Mouse (Mus musculus): ENCODE data around the gene Tmem247. TPM values are rescaled to one million over a fixed set of nuclear protein-coding genes. Genes with fewer than 3 reads are reported as not detected.
A peak's percentile ranks its signal among the peaks of the same experiment; 100 is the strongest.

Tmem247 gene
- polyA plus RNA-seq, 1 experiment from 2014 or later, result not detected

DNA sequence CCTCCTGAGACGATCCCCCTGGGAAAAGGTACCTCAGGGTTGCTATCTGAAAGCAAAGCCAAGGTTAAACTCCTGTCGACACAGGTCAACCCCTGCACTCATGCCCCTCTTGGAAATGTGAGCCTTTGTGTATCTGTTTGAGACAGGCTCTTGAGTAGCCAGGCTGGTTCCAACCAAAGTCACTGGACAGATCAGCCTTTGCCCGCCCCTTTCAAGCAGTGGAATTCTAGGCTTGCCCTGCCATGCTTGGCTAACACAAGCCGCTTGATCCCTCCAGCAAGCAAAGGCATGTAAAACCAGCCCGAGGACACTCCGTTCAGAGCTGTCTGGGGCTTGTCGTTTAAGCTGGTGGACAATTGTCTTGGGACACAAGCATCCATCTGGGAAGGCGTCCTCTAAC is 8.8 kb upstream of the Tmem247 start:
- DNase-seq (ENCODE audit: low spot score), result no peak
- Histone ChIP-seq H3K27me3 (ENCODE audit: control insufficient read depth, insufficient read depth, low read length) (no peaks in the 10 kb centered on the region), H3K4me1 (replicated peaks; ENCODE audit: control insufficient read depth, insufficient read depth, low read length) (peaks cover 20% of the 10 kb centered on the region), H3K9ac (no peak overlapping the region), H3K4me2 (replicated peaks) (no peak overlapping the region), H3K27ac (no peak overlapping the region), H3K4me3 (replicated peaks; ENCODE audit: low read length) (no peak overlapping the region), H3K9me3 (ENCODE audit: control insufficient read depth, low read length) (no peaks in the 10 kb centered on the region), H3K36me3 (replicated peaks; ENCODE audit: control insufficient read depth, insufficient read depth) (no peaks in the 10 kb centered on the region)
- ATAC-seq (ENCODE audit: low FRiP score), result no peak
- WGBS, result 73% methylated on average over 8 of the region's 8 CpGs

DNA sequence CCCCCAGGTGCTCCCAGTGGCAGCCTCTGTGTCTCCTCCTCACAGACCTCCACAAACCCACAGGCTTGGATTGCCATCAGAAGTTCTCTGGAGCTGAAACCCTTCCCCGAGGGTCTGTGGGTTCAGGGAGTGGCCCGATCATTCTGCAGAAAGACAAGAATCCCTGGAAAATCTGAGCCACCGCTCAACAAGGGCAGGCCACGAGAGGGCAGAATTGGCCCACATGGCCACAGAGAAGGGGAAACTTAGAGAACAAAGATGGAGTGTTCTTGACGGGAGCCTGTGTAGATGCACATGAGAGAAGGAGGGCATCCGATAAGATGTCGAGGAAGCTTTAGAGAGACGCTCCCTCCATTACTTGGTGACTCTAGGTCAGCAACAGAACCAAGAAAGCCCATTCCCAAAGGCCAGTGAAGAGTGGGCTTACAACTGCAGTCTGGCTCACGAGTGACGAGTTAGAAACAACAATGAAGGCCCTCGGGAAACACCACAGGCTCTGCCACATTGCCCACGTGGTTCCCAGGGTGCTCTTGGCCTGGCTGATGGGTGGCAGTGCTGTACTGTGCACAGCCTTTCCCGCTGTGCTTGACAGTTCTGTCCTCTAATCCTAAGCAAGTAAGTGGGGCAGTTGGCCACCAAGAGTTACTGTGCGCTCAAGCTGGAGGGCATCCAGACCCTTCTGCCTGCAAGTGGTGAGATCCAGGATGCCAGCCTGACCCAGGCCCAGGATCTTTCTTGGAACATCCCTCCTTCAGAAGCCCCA is 7.2 kb upstream of the Tmem247 start:
- DNase-seq (ENCODE audit: low spot score) (peak; percentile 70), ATAC-seq (ENCODE audit: low FRiP score) (no peak)
- Histone ChIP-seq H3K36me3 (replicated peaks; ENCODE audit: control insufficient read depth, insufficient read depth) (no peaks in the 10 kb centered on the region), H3K4me3 (replicated peaks; ENCODE audit: low read length) (no peak overlapping the region), H3K9ac (no peak overlapping the region), H3K4me1 (replicated peaks; ENCODE audit: control insufficient read depth, insufficient read depth, low read length) (peaks cover 11% of the 10 kb centered on the region), H3K27me3 (ENCODE audit: control insufficient read depth, insufficient read depth, low read length) (no peaks in the 10 kb centered on the region), H3K4me2 (replicated peaks) (no peak overlapping the region), H3K9me3 (ENCODE audit: control insufficient read depth, low read length) (no peaks in the 10 kb centered on the region), H3K27ac (no peak overlapping the region)
- WGBS, result 70% methylated on average over 14 of the region's 14 CpGs

DNA sequence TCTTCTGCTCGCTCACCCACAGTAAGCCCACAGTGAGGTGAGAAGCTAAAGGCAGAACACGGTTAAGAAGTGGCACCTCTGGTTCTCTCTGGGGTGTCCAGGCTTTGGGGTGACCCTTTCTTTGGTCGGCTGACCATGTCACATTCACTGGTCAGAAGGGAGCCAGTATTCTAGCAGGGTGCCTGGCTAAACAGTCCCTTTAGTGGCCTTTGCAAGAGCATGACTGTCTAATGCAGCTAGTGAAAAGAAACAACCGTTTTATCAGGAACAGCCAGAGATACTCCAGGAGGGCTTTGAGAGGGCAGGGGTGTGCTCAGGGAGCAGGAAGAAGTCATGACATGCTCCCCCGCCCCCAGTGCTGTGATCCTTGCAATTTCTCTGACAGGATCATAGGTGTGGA is 5.9 kb upstream of the Tmem247 start:
- Histone ChIP-seq H3K4me2 (replicated peaks) (no peak overlapping the region), H3K4me1 (replicated peaks; ENCODE audit: control insufficient read depth, insufficient read depth, low read length) (no peaks in the 10 kb centered on the region), H3K4me3 (replicated peaks; ENCODE audit: low read length) (no peak overlapping the region), H3K9me3 (ENCODE audit: control insufficient read depth, low read length) (no peaks in the 10 kb centered on the region), H3K27ac (no peak overlapping the region), H3K36me3 (replicated peaks; ENCODE audit: control insufficient read depth, insufficient read depth) (no peaks in the 10 kb centered on the region), H3K9ac (no peak overlapping the region), H3K27me3 (ENCODE audit: control insufficient read depth, insufficient read depth, low read length) (no peaks in the 10 kb centered on the region)
- no peak for ATAC-seq (ENCODE audit: low FRiP score)
- no peak for DNase-seq (ENCODE audit: low spot score)
- 71% methylated on average over 5 of the region's 5 CpGs for WGBS

DNA sequence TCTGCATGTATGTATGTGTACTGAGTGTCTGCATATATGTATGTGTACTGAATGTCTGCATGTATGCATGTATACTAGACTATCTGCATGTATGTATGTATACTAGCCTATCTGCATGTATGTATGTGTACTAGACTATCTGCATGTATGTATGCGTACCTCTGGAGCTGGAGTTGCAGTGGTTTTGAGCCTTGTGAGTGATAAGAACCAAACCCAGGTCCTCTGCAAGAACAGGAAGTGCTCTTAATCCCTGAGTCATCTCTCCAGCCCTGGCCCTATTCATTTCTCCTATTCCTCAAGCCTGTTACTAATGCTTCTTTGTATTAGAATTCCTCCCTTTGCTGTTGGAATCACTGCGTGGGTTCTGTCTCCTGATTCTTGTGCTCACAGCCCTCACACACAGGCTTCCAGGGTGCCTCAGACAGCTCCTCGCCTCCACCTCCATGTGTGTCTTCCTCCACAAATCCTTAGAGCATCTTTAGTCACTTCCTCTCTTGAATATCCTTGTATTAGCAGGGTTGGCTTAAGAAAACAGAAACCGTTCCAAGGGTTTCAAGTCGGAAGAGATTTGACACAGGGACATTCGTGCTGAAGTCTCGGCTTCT is 4.0 kb upstream of the Tmem247 start:
- H3K4me2 ChIP-seq (replicated peaks), result no peak overlapping the region
- H3K4me3 ChIP-seq (replicated peaks; ENCODE audit: low read length), result no peak overlapping the region
- whole genome bisulfite sequencing, result 84% methylated on average over 7 of the region's 7 CpGs
- no peak overlapping the region for H3K9ac ChIP-seq
- DNase-seq (ENCODE audit: low spot score) (no peak), ATAC-seq (ENCODE audit: low FRiP score) (no peak)
- no peaks in the 10 kb centered on the region for H3K36me3 ChIP-seq (replicated peaks; ENCODE audit: control insufficient read depth, insufficient read depth)
- H3K4me1 ChIP-seq (replicated peaks; ENCODE audit: control insufficient read depth, insufficient read depth, low read length), result no peaks in the 10 kb centered on the region
- no peak overlapping the region for H3K27ac ChIP-seq
- no peaks in the 10 kb centered on the region for H3K27me3 ChIP-seq (ENCODE audit: control insufficient read depth, insufficient read depth, low read length)
- no peaks in the 10 kb centered on the region for H3K9me3 ChIP-seq (ENCODE audit: control insufficient read depth, low read length)

DNA sequence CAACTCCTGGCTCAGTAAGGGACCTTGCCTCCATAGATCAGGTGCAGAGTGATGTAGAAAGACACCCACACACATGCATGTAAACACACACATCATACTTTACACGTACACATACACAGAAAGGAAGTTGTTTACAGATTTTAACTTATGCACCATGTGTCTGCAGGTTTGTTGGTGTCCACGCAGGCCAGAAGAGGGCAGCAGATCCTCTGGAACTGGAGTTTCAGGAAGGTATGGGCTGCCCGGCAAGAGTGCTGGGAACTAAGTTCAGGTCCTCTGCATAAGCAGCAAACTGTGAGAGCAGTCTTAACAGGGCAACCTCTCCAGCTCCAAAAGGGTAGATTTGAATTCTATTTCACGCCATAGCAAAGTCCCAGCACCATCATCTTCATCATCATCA is 1.6 kb upstream of the Tmem247 start:
- Histone ChIP-seq H3K4me3 (replicated peaks; ENCODE audit: low read length) (no peak overlapping the region), H3K9ac (no peak overlapping the region), H3K36me3 (replicated peaks; ENCODE audit: control insufficient read depth, insufficient read depth) (no peaks in the 10 kb centered on the region), H3K27me3 (ENCODE audit: control insufficient read depth, insufficient read depth, low read length) (no peaks in the 10 kb centered on the region), H3K27ac (no peak overlapping the region), H3K9me3 (ENCODE audit: control insufficient read depth, low read length) (no peaks in the 10 kb centered on the region), H3K4me2 (replicated peaks) (no peak overlapping the region), H3K4me1 (replicated peaks; ENCODE audit: control insufficient read depth, insufficient read depth, low read length) (no peaks in the 10 kb centered on the region)
- WGBS, result 87% methylated on average over 4 of the region's 4 CpGs
- no peak for DNase-seq (ENCODE audit: low spot score)
- ATAC-seq (ENCODE audit: low FRiP score), result no peak

DNA sequence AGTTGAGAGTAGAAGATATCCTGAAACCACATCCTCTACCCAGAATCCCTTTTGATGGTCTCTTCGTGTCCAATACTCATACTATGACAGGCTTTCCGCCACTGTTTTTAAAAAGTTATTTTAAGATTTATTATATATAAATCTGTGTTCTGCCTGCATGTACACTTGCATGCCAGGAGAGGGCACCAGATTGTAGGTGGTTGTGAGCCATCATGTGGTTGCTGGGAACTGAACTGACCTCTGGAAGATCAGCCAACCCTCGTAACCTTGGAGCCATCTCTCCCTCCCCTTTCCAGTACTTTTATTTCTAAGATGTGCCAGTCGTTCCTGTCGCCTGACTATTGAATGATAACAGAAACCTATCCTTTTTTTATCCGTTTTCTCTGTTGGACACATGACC is 1.6 kb downstream of the Tmem247 start:
- Histone ChIP-seq H3K9me3 (ENCODE audit: control insufficient read depth, low read length) (no peaks in the 10 kb centered on the region), H3K27ac (no peak overlapping the region), H3K9ac (no peak overlapping the region), H3K4me2 (replicated peaks) (no peak overlapping the region), H3K4me1 (replicated peaks; ENCODE audit: control insufficient read depth, insufficient read depth, low read length) (no peaks in the 10 kb centered on the region), H3K4me3 (replicated peaks; ENCODE audit: low read length) (no peak overlapping the region), H3K36me3 (replicated peaks; ENCODE audit: control insufficient read depth, insufficient read depth) (no peaks in the 10 kb centered on the region), H3K27me3 (ENCODE audit: control insufficient read depth, insufficient read depth, low read length) (no peaks in the 10 kb centered on the region)
- no peak for ATAC-seq (ENCODE audit: low FRiP score)
- 79% methylated on average over 6 of the region's 6 CpGs for WGBS
- no peak for DNase-seq (ENCODE audit: low spot score)

DNA sequence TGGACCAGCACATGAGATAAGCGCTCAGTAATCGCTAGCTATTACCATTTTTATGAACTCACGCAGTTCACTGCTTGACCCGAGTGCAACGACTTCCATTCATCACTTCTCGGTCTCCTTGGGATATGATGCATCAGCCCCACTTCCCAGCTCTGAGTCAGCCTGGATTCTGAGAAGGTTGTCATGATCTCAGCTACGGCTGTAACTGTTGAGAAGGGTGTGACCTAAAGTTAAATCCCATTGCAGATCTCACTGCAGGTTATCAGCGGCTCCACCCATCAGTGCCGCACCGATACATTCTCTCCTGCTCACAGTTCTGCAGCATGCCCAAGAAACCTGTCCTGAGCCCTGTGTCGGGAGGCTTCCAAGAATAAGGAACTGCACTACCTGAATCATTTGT is 2.6 kb downstream of the Tmem247 start:
- H3K4me1 ChIP-seq (replicated peaks; ENCODE audit: control insufficient read depth, insufficient read depth, low read length), result no peaks in the 10 kb centered on the region
- H3K27ac ChIP-seq, result no peak overlapping the region
- H3K4me3 ChIP-seq (replicated peaks; ENCODE audit: low read length), result no peak overlapping the region
- no peak overlapping the region for H3K9ac ChIP-seq
- H3K4me2 ChIP-seq (replicated peaks), result no peak overlapping the region
- DNase-seq (ENCODE audit: low spot score) (no peak), ATAC-seq (ENCODE audit: low FRiP score) (no peak)
- H3K9me3 ChIP-seq (ENCODE audit: control insufficient read depth, low read length), result no peaks in the 10 kb centered on the region
- 83% methylated on average over 11 of the region's 11 CpGs for WGBS
- no peaks in the 10 kb centered on the region for H3K27me3 ChIP-seq (ENCODE audit: control insufficient read depth, insufficient read depth, low read length)
- H3K36me3 ChIP-seq (replicated peaks; ENCODE audit: control insufficient read depth, insufficient read depth), result no peaks in the 10 kb centered on the region

DNA sequence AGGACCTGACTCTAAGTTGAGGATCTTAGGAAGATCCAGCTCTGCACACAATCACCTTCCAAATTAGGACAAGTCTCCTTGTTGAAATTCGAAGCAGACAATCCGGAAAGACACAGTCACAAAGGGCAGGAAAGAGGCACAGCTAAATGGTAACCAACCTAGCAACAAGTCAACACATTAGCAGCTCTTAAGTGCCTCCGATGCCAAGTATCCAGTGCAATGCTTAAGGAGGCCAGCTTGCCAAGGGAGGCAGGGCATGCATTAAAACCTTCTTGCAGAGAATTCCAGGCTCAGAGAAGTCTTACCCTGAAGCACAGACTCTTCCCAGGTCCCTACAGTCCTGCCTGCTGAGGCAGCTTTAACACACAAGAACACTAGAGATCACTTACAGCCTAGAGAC is 7.5 kb downstream of the Tmem247 start:
- Histone ChIP-seq H3K4me2 (replicated peaks) (no peak overlapping the region), H3K9ac (no peak overlapping the region), H3K27me3 (ENCODE audit: control insufficient read depth, insufficient read depth, low read length) (no peaks in the 10 kb centered on the region), H3K4me3 (replicated peaks; ENCODE audit: low read length) (no peak overlapping the region), H3K36me3 (replicated peaks; ENCODE audit: control insufficient read depth, insufficient read depth) (no peaks in the 10 kb centered on the region), H3K27ac (no peak overlapping the region; the same call in 1 of the 2 replicates), H3K9me3 (ENCODE audit: control insufficient read depth, low read length) (peaks cover 12% of the 10 kb centered on the region), H3K4me1 (replicated peaks; ENCODE audit: control insufficient read depth, insufficient read depth, low read length) (no peaks in the 10 kb centered on the region)
- DNase-seq (ENCODE audit: low spot score), result no peak
- ATAC-seq (ENCODE audit: low FRiP score), result no peak
- WGBS, result 71% methylated on average over 3 of the region's 3 CpGs

DNA sequence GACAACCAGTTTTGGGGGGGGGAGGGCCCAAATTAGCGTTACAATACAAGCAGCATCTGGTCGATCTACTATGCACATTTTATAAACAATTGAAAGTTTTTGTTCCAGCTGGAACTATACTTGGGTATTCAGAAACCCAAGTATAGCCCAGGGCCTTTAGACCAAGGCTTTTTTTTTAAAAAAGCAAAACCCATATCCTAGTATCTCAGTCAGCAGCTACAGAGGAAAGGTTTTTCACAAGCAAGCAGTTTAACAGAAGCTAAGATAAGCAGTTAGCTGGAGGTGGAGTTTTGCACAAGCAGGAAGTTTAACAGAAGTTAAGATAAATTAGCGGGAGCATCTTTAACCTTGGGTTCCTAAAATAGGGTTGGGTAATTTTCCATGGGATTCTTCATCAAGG is 9.7 kb downstream of the Tmem247 start:
- 85% methylated on average over 3 of the region's 3 CpGs for WGBS
- Histone ChIP-seq H3K27me3 (ENCODE audit: control insufficient read depth, insufficient read depth, low read length) (no peaks in the 10 kb centered on the region), H3K9ac (no peak overlapping the region), H3K27ac (no peak overlapping the region), H3K4me2 (replicated peaks) (no peak overlapping the region), H3K4me3 (replicated peaks; ENCODE audit: low read length) (no peak overlapping the region), H3K9me3 (ENCODE audit: control insufficient read depth, low read length) (peaks cover 12% of the 10 kb centered on the region), H3K36me3 (replicated peaks; ENCODE audit: control insufficient read depth, insufficient read depth) (no peaks in the 10 kb centered on the region), H3K4me1 (replicated peaks; ENCODE audit: control insufficient read depth, insufficient read depth, low read length) (peaks cover 2% of the 10 kb centered on the region; the same call in 1 of the 2 replicates)
- no peak for ATAC-seq (ENCODE audit: low FRiP score)
- no peak for DNase-seq (ENCODE audit: low spot score)
